Mouse (Mus musculus) olfactory bulb, adult 2 months (tissue): Measurements from ENCODE around the gene Rab6b. TPM values are rescaled to one million over a fixed set of nuclear protein-coding genes. Genes with fewer than 3 reads are reported as not detected.
A peak's percentile ranks its signal among the peaks of the same experiment; 100 is the strongest.

Experiments
- H3K27ac ChIP-seq: fragments of 200-500 bp; 2 replicates; pipeline ENCODE4 v1.5.1; 2012; ENCODE audit warnings: low read depth, low read length; ENCODE audit not compliant: insufficient read depth
- H3K4me1 ChIP-seq: fragments of 200-500 bp; 2 replicates; pipeline ENCODE4 v1.6.1; 2012; ENCODE audit warnings: low read length; ENCODE audit not compliant: control insufficient read depth, insufficient read depth
- H3K4me3 ChIP-seq: fragments of 200-500 bp; 2 replicates; pipeline ENCODE4 v1.5.1; 2012; ENCODE audit warnings: mild to moderate bottlenecking, low read depth, low read length, moderate library complexity; ENCODE audit not compliant: insufficient read depth
- CTCF ChIP-seq: fragments of 200-500 bp; IDR thresholded peaks from 2 replicates; pipeline ENCODE4 v1.5.1; 2012; ENCODE audit warnings: low read depth, mild to moderate bottlenecking, low read length, moderate library complexity; ENCODE audit not compliant: insufficient read depth
- POLR2A ChIP-seq: fragments of 200-500 bp; IDR thresholded peaks from 2 replicates; pipeline ENCODE4 v1.6.1; 2012; ENCODE audit warnings: mild to moderate bottlenecking, low read depth, low read length, moderate library complexity; ENCODE audit not compliant: insufficient read depth
- WGBS: fragments of 180-500 bp; shearing (Covaris S2); methylation state at CpG from one replicate; pipeline ENCODE4 v1.1.7; 2018; 5-methylcytosine and 5-hydroxymethylcytosine counted together
- polyA plus RNA-seq: library from polyadenylated mRNA; stranded (reverse); fragments of >200 nt; gene quantifications from 2 replicates; pipeline ENCODE4 v1.2.4, GENCODE M21; 2012; ENCODE audit warnings: low replicate concordance; ENCODE audit not compliant: missing spikeins, insufficient read depth, insufficient read length

Rab6b gene
- polyA plus RNA-seq, 1 experiment = 448 TPM

DNA sequence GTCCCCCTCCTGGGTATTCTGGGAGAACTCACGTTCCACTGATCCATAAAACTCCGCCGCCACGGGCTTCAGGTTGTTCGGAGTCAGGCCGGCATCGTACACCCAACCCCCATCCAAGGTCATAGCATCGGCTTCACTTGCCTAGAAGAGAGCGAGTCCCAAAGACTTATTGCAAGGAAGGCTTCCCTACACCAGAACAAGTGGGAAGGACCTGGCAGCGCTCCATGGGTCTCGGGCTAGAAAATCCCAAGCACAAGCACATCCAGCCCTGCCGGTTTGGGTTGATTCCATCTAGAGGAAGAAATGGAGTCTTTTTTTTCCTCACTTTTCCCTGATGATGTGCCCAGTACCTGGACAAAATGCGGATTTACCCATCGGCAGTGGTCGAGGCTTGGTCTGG lies 115.2 kb downstream of the Rab6b start:
- TF ChIP-seq POLR2A = no peak
- 87% methylated on average over 15 of the region's 15 CpGs for WGBS
- no peak overlapping the region for H3K4me3 ChIP-seq
- no peak overlapping the region for H3K27ac ChIP-seq
- H3K4me1 ChIP-seq = peaks cover 8% of the 10 kb centered on the region

DNA sequence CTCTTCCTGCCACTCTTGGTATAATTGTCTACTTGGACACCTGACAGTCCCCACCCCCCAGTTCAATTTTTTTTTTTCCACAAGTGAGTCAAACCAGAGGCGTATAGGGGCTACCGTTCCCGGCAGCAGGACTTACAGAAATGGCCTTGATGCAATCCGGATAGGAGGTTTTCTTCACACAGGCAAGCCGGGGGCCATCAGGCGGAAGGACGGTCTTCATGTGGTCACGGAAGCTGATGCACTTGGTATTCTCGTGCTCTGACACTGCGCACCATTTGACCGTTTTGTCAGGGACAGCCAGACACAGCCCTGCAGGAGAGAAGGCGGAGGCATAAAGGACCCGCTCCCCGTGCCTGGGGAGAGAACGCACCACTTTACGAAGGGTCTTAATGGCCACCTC lies 116.2 kb downstream of the Rab6b start:
- 95% methylated on average over 16 of the region's 16 CpGs for WGBS
- peaks cover 8% of the 10 kb centered on the region for H3K4me1 ChIP-seq
- H3K4me3 ChIP-seq = no peak overlapping the region
- no peak overlapping the region for H3K27ac ChIP-seq
- TF ChIP-seq POLR2A (no peak), CTCF (no peak)

DNA sequence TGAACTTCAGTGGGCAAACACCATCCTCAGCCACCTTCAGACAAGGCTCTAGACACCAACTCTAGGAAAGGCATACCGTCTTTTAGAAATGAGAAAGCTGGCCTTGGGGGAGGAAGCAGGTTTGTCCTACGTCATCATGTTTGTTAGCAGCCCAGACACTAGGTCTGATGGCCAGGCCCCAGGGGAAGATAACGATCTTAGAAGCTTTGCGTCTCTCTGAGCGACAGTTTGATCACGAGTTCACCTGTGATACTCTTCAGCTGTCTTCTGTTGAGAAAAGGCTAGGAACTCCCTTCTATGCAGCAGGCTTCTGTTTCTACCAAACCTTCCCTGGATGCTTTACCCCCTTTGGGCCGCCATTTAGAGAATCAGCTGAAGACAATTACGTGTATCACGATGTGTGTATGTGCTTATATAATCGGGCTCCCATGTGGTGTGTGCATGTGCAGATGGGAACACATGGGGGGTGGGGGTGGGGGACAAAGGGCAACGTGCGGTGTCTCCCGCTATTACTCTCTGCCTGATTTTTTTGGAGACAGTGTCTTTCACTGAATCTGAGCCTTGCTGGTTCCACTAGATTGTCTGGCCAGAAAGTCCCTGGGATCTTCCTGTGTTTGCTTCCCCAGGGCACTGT lies 116.9 kb downstream of the Rab6b start:
- WGBS = 81% methylated on average over 13 of the region's 13 CpGs
- H3K4me1 ChIP-seq = peaks cover 8% of the 10 kb centered on the region
- H3K4me3 ChIP-seq = no peak overlapping the region
- no peak overlapping the region for H3K27ac ChIP-seq
- no peak for TF ChIP-seq CTCF
- TF ChIP-seq POLR2A = no peak

DNA sequence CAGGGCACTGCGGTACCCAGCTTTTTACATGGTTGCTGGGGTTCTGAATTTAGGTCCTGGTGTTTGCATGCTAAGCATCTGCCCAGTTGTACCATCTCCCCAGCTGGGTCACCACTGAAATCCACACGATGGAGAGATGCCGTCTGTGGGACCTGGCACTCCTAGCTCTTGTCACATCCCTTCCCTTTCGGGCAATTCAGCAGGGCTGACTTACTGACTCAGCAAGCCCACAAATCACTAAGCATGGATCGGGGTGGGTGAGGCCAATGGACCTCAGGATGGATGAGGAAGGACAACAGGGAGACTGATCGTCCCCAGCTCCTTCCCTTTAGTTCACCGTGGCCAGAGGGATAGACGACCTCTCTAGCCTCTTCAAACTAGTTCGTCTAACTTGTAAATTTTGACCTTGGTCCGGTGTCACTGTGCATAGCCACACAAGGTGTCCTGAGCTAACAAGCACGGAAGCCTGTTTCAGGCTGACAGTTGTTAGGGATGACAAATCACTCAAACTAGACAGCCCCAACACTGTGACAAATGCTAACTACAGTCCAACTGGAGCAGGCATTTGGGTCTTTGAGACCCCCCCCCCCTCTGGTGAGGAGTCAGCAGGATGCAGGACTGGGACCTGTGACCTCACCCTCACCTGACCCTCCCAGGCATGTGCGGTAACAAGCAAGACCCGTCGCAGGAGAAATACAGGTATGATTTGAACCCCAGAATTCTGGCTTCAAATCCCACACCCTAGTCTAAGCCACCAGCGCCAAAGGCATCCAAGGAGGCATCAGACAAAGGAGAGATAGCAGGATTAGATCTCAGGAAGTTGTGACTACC lies 117.7 kb downstream of the Rab6b start:
- H3K4me3 ChIP-seq = no peak overlapping the region
- peaks cover 8% of the 10 kb centered on the region for H3K4me1 ChIP-seq
- no peak for TF ChIP-seq CTCF
- TF ChIP-seq POLR2A = no peak
- WGBS = 93% methylated on average over 15 of the region's 15 CpGs
- no peak overlapping the region for H3K27ac ChIP-seq

DNA sequence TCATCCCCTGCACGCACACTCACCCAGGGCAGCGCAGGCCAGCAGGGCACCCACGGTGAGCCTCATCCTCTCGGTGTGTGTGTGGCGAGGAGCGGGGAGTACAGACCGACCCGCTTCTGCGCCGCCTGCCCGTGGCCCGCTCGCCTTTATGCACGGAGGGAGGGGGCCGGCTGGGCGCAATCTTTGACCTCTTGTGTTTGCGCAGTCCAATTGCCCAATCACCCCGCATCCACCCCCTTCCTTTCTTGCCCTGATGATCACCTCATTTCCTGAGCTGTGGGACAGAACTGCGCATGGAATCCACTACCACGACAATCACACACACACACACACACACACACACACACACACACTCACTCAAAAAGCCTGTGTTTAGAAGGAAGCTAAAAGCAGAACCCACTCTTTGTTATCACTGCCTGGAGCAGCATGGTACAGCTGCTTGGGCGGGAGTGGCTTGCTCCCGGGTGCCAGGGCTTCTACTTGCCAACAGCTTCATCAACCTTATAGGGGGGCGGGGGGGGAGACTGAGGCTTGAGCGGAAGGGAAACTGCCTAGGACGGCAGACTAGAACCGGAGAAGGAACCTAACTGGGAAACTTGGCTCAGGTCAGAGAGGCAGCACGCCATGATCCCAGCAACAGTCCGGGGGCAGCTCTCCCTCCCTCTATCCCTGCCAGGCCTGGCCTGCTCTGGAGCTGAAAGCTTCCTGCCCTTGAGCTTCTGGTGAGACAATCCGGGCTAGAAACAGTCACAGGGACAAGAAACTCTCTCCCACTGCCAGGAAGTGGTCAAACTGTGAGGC lies 118.8 kb downstream of the Rab6b start, which contains the start of the genes Gm20425 and Trf:
TSS of gene Gm20425 (minus strand) at position 157 of the 801 bp plus-strand sequence.
TSS of gene Trf (minus strand) at position 294 of the 801 bp plus-strand sequence.
- TF ChIP-seq POLR2A (no peak), CTCF (no peak)
- H3K27ac ChIP-seq = no peak within 1 kb of the TSS
- peak within 1 kb of the TSS; percentile 18 for H3K4me3 ChIP-seq
- 38% methylated on average over 29 of the region's 29 CpGs for WGBS
- peaks cover 8% of the 10 kb centered on the region for H3K4me1 ChIP-seq

DNA sequence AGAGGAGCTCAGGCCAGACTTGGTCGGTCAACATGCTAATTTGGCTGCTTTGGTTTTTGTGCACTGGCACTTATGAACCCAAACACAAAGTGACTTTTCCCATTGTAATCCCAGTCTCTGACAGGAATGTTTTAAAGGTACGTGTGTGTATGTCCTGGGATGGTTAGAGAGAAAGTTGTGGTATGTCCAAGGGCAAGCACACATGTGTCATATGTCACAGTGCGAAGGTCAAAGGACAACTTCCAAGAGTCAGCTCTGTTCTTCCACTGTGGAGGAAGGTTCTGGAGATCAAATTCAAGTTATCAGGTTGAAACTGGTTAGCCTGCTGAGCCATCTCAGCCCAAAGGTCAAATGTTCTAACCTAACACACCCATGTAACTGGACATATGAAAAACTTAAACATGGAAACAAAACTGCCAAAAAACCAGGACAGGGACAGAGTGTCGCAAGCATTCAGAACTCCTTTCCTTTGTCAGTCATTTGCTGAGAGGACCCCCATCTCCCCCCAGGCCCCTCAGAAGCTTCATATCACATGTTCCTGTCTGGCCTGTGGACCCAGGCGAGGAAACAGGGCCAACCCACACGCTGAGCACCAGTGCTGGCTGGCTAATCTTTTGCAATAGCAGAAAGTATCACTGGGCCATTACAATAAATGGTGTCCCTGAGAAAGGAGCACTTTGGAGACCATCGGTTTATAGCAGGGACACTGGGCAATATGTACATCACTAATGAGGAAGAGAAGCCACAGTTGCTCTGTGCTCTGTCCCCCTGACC lies 120.8 kb downstream of the Rab6b start:
- no peak for TF ChIP-seq POLR2A
- TF ChIP-seq CTCF = no peak
- Histone ChIP-seq H3K27ac (no peak overlapping the region), H3K4me3 (no peak overlapping the region), H3K4me1 (peaks cover 8% of the 10 kb centered on the region)
- 95% methylated on average over 7 of the region's 7 CpGs for WGBS

DNA sequence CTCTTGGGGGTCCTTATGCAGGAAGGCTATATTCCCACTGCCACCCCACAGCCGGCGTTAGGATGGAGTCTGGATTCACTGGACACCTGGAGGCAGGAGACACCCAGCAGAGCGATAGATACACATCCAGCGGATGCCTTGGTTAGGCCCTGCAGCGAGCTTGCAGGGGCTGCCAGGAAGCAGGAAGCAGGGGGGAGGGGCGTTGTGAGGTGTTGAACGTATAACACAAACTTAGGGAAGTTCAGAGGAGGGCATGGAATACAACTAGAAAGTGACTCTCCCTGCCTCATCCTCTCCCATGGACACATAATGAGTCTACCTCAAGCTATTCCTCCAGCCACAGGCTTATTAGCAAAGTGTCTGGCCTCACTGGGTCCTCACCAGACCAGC lies 121.4 kb downstream of the Rab6b start:
- WGBS = 81% methylated on average over 7 of the region's 7 CpGs
- Histone ChIP-seq H3K4me1 (peaks cover 8% of the 10 kb centered on the region), H3K4me3 (no peak overlapping the region), H3K27ac (no peak overlapping the region)
- TF ChIP-seq POLR2A (no peak), CTCF (no peak)

DNA sequence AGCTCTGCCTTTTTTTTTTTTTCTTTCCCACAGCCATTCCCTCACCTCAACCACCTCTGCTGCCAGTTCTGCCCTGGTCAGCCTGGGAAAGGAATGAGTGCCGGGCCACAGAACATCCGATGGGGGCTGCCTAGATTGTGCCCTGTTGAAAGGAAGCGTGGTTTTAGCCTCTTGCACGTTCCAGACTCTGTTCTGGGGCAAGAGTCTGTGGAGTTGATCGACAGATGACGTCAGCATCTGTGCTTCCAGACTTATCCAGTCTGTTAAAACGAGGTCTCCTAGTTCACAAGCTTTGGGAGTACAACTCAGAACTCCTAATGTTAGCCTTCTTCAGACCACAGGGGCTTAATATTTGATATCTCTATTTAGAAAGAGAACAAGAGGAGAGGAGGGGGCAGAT lies 122.5 kb downstream of the Rab6b start:
- Histone ChIP-seq H3K4me3 (no peak overlapping the region), H3K4me1 (peaks cover 8% of the 10 kb centered on the region), H3K27ac (no peak overlapping the region)
- WGBS = 75% methylated on average over 7 of the region's 7 CpGs
- no peak for TF ChIP-seq CTCF
- no peak for TF ChIP-seq POLR2A
